Mouse (Mus musculus): ENCODE results near the gene Ttc33. TPM values are rescaled to one million over a fixed set of nuclear protein-coding genes. Genes with fewer than 3 reads are reported as not detected.

Gene Ttc33
- polyA plus RNA-seq, 1 experiment from 2014 or later, result 35.4 TPM

GRCm38 (mm10) chr15:5152171-5152570, 33.2 kb upstream of the Ttc33 start:
- no peaks in the 10 kb centered on the region for H3K27me3 ChIP-seq (ENCODE audit: low read depth, poor library complexity, severe bottlenecking)
- no peak overlapping the region for H3K27ac ChIP-seq
- H3K9me3 ChIP-seq (replicated peaks), result no peaks in the 10 kb centered on the region
- peaks cover 15% of the 10 kb centered on the region for H3K4me1 ChIP-seq
- WGBS, result 93% methylated on average over 6 of the region's 6 CpGs
- no peak for DNase-seq (ENCODE audit: low spot score)
- no peaks in the 10 kb centered on the region for H3K36me3 ChIP-seq
- no peak overlapping the region for H3K4me3 ChIP-seq

- DNase-seq (ENCODE audit: low spot score), result no peak
- Histone ChIP-seq H3K4me1 (no peaks in the 10 kb centered on the region), H3K27ac (no peak overlapping the region), H3K9me3 (replicated peaks) (no peaks in the 10 kb centered on the region), H3K27me3 (ENCODE audit: low read depth, poor library complexity, severe bottlenecking) (no peaks in the 10 kb centered on the region), H3K36me3 (no peaks in the 10 kb centered on the region), H3K4me3 (no peak overlapping the region)
- 93% methylated on average over 9 of the region's 9 CpGs for WGBS
Measured at GRCm38 (mm10) chr15:5154621-5155020, 30.7 kb upstream of the Ttc33 start.

GRCm38 (mm10) chr15:5155093-5155492, 30.2 kb upstream of the Ttc33 start:
- Histone ChIP-seq H3K4me3 (no peak overlapping the region), H3K27ac (no peak overlapping the region), H3K36me3 (no peaks in the 10 kb centered on the region), H3K9me3 (replicated peaks) (no peaks in the 10 kb centered on the region), H3K27me3 (ENCODE audit: low read depth, poor library complexity, severe bottlenecking) (no peaks in the 10 kb centered on the region), H3K4me1 (no peaks in the 10 kb centered on the region)
- DNase-seq (ENCODE audit: low spot score), result no peak
- WGBS, result 91% methylated on average over 5 of the region's 5 CpGs

GRCm38 (mm10) chr15:5156355-5156754, 29.0 kb upstream of the Ttc33 start:
- H3K4me1 ChIP-seq, result no peaks in the 10 kb centered on the region
- no peak overlapping the region for H3K27ac ChIP-seq
- 94% methylated on average over 4 of the region's 4 CpGs for WGBS
- H3K4me3 ChIP-seq, result no peak overlapping the region
- H3K27me3 ChIP-seq (ENCODE audit: low read depth, poor library complexity, severe bottlenecking), result no peaks in the 10 kb centered on the region
- peaks cover 8% of the 10 kb centered on the region for H3K36me3 ChIP-seq
- no peak for DNase-seq (ENCODE audit: low spot score)
- H3K9me3 ChIP-seq (replicated peaks), result no peaks in the 10 kb centered on the region

- H3K27me3 ChIP-seq (ENCODE audit: low read depth, poor library complexity, severe bottlenecking), result no peaks in the 10 kb centered on the region
- no peaks in the 10 kb centered on the region for H3K4me1 ChIP-seq
- no peak for DNase-seq (ENCODE audit: low spot score)
- H3K27ac ChIP-seq, result no peak overlapping the region
- WGBS, result 77% methylated on average over 1 of the region's 1 CpGs
- H3K9me3 ChIP-seq (replicated peaks), result no peaks in the 10 kb centered on the region
- H3K4me3 ChIP-seq, result no peak overlapping the region
- H3K36me3 ChIP-seq, result peaks cover 13% of the 10 kb centered on the region
Measured at GRCm38 (mm10) chr15:5157386-5157785, 27.9 kb upstream of the Ttc33 start.

- Histone ChIP-seq H3K4me3 (no peak overlapping the region), H3K9me3 (replicated peaks) (no peaks in the 10 kb centered on the region), H3K36me3 (peaks cover 23% of the 10 kb centered on the region), H3K27me3 (ENCODE audit: low read depth, poor library complexity, severe bottlenecking) (no peaks in the 10 kb centered on the region), H3K27ac (no peak overlapping the region), H3K4me1 (no peaks in the 10 kb centered on the region)
- no peak for DNase-seq (ENCODE audit: low spot score)
- WGBS, result 90% methylated on average over 6 of the region's 6 CpGs
Measured at GRCm38 (mm10) chr15:5158827-5159226, 26.5 kb upstream of the Ttc33 start.

- no peak for DNase-seq (ENCODE audit: low spot score)
- no peaks in the 10 kb centered on the region for H3K4me1 ChIP-seq
- WGBS, result 91% methylated on average over 12 of the region's 12 CpGs
- H3K9me3 ChIP-seq (replicated peaks), result no peaks in the 10 kb centered on the region
- peaks cover 79% of the 10 kb centered on the region for H3K36me3 ChIP-seq
- no peak overlapping the region for H3K27ac ChIP-seq
- H3K27me3 ChIP-seq (ENCODE audit: low read depth, poor library complexity, severe bottlenecking), result no peaks in the 10 kb centered on the region
- H3K4me3 ChIP-seq, result no peak overlapping the region
Measured at GRCm38 (mm10) chr15:5165121-5165773, 20.1 kb upstream of the Ttc33 start.

GRCm38 (mm10) chr15:5173217-5173820, 12.0 kb upstream of the Ttc33 start:
- H3K4me3 ChIP-seq, result no peak overlapping the region
- 92% methylated on average over 12 of the region's 12 CpGs for WGBS
- H3K9me3 ChIP-seq (replicated peaks), result no peaks in the 10 kb centered on the region

GRCm38 (mm10) chr15:5184668-5185330, 526 bp upstream of the Ttc33 start:
- no peaks in the 10 kb centered on the region for H3K9me3 ChIP-seq (replicated peaks)
- 47% methylated on average over 10 of the region's 11 CpGs for whole genome bisulfite sequencing
- peaks cover 14% of the 10 kb centered on the region for H3K4me1 ChIP-seq
- peak; percentile 40 for DNase-seq (ENCODE audit: low spot score)
- H3K36me3 ChIP-seq, result peaks cover 8% of the 10 kb centered on the region
- H3K4me3 ChIP-seq, result peak overlapping the region; percentile 98
- no peaks in the 10 kb centered on the region for H3K27me3 ChIP-seq (ENCODE audit: low read depth, poor library complexity, severe bottlenecking)
- peak overlapping the region; percentile 91 for H3K27ac ChIP-seq

More at GRCm38 (mm10) chr15:5173217-5173820, 12.0 kb upstream of the Ttc33 start:
- Histone ChIP-seq H3K27me3 (ENCODE audit: low read depth, poor library complexity, severe bottlenecking) (no peaks in the 10 kb centered on the region), H3K36me3 (peaks cover 81% of the 10 kb centered on the region), H3K27ac (no peak overlapping the region), H3K4me1 (no peaks in the 10 kb centered on the region)
- DNase-seq (ENCODE audit: low spot score), result no peak

- no peaks in the 10 kb centered on the region for H3K27me3 ChIP-seq (ENCODE audit: low read depth, poor library complexity, severe bottlenecking)
- H3K4me3 ChIP-seq, result peak overlapping the region; percentile 98
- peaks cover 14% of the 10 kb centered on the region for H3K4me1 ChIP-seq
- H3K9me3 ChIP-seq (replicated peaks), result no peaks in the 10 kb centered on the region
- 38% methylated on average over 10 of the region's 10 CpGs for WGBS
- peak overlapping the region; percentile 91 for H3K27ac ChIP-seq
- no peak for DNase-seq (ENCODE audit: low spot score)
- peaks cover 20% of the 10 kb centered on the region for H3K36me3 ChIP-seq
Measured at GRCm38 (mm10) chr15:5186293-5186675, 959 bp downstream of the Ttc33 start.

- no peak overlapping the region for H3K27ac ChIP-seq
- H3K9me3 ChIP-seq (replicated peaks), result no peaks in the 10 kb centered on the region
- no peaks in the 10 kb centered on the region for H3K27me3 ChIP-seq (ENCODE audit: low read depth, poor library complexity, severe bottlenecking)
- H3K4me1 ChIP-seq, result peaks cover 14% of the 10 kb centered on the region
- no peak for DNase-seq (ENCODE audit: low spot score)
- WGBS, result 77% methylated on average over 4 of the region's 4 CpGs
- peaks cover 27% of the 10 kb centered on the region for H3K36me3 ChIP-seq
- no peak overlapping the region for H3K4me3 ChIP-seq
Measured at GRCm38 (mm10) chr15:5187116-5187515, 1.8 kb downstream of the Ttc33 start.

GRCm38 (mm10) chr15:5188029-5188428, 2.7 kb downstream of the Ttc33 start:
- 89% methylated on average over 1 of the region's 1 CpGs for WGBS
- DNase-seq (ENCODE audit: low spot score), result no peak
- Histone ChIP-seq H3K9me3 (replicated peaks) (no peaks in the 10 kb centered on the region), H3K27me3 (ENCODE audit: low read depth, poor library complexity, severe bottlenecking) (no peaks in the 10 kb centered on the region), H3K4me1 (peaks cover 14% of the 10 kb centered on the region), H3K27ac (no peak overlapping the region), H3K4me3 (no peak overlapping the region), H3K36me3 (peaks cover 30% of the 10 kb centered on the region)

- H3K27ac ChIP-seq, result no peak overlapping the region
- no peaks in the 10 kb centered on the region for H3K9me3 ChIP-seq (replicated peaks)
- H3K36me3 ChIP-seq, result peaks cover 38% of the 10 kb centered on the region
- 79% methylated on average over 10 of the region's 10 CpGs for WGBS
- no peak for DNase-seq (ENCODE audit: low spot score)
- peaks cover 9% of the 10 kb centered on the region for H3K4me1 ChIP-seq
- no peaks in the 10 kb centered on the region for H3K27me3 ChIP-seq (ENCODE audit: low read depth, poor library complexity, severe bottlenecking)
- H3K4me3 ChIP-seq, result no peak overlapping the region
Measured at GRCm38 (mm10) chr15:5189504-5190093, 4.3 kb downstream of the Ttc33 start.
